Mouse (Mus musculus) adrenal gland, adult 18-20 months (tissue): Measurements from ENCODE around the gene Zfp869. TPM values are rescaled to one million over a fixed set of nuclear protein-coding genes. Genes with fewer than 3 reads are reported as not detected.
"Not testable (repeated sequence)": the region's sequence is repeated elsewhere in the genome, so short reads cannot be mapped to it uniquely, and the experiment has no call there.

Experiments used
- DNase-seq, 2 experiments: peaks; one replicate each; pipeline ENCODE4 v3.0.0; 2021 to 2022; ENCODE audit warnings: low spot score in 2 of 2
- long read RNA-seq, 2 experiments: library from polyadenylated mRNA; stranded (forward); transcript quantifications; one replicate each; pipeline ENCODE4 v2.0.0; 2021
- total RNA-seq, 2 experiments: library from RNA; stranded (reverse); gene quantifications; 1 replicate in 1 of 2; 2 replicates in 1 of 2; pipeline ENCODE4 v1.2.3; 2021

The Zfp869 gene
- 10 to 100 TPM; 20.9 to 26.4 TPM for total RNA-seq
- long read RNA-seq, experiment 1, partial matches to known transcripts = 1 of 20 reads
- long read RNA-seq, experiment 1, other reads (novel, unspliced or antisense) = 19 of 20 reads
- long read RNA-seq, experiment 2, partial matches to known transcripts = 0 of 55 reads
- long read RNA-seq, experiment 2, other reads (novel, unspliced or antisense) = 55 of 55 reads

DNA sequence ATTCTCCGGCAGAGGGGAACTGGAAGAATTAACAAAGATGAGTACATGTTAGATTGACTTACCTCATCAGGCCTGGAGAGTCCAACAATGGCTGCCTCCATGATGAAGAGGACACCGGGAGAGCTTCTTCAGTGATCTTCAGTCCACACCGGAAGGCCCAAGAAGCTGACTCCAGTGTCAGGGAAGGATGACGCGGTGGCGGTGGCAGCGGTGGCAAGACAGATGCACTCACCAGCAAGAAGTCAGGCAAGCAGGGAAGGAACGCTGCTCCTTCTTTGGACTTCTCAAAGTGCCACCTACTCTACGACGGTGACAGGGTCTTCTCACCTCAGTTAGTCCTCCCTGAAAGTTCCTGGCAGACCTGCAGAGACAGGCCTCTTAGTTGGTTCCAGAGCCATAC, at the start of gene Zfp869:
Zfp869 (minus strand) TSS at position 101 of the 400 bp plus-strand sequence.
- not testable (repeated sequence) for DNase-seq

DNA sequence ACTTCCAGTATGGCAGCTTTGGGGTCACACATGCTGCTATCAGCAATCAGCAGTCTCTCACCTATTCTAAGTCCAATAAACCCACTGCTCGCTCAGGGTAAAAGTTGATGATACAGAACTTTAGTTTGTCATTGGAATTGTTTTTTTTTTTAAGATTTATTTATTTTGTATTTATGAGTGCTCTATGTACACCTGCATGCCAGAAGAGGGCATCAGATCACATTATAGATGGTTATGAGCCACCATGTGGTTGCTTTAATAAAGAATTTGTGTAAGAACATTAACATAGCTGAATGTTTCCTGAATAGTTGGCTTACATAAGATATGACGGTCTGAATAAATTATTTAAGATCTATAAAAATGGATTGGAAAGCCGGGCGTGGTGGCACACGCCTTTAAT, 47.8 kb upstream of the Zfp869 start:
- DNase-seq = no peak

DNA sequence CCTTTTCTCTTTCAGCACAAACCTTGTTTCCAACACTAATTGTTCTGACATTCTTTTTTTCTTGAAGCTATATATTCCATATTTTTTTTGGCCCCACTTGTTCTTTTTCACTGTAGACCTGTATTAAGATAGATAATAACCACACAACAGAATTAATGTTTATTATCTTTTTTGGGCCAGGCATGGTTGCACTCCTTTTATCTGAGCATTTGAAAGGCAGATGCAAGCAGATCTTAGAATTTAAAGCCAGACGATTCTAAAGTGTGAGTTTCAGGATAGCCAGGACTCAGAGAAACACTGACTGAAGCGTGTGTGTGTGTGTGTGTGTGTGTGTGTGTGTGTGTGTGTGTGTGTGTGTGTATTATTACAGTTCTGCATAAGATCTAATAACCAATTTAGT, 41.9 kb upstream of the Zfp869 start:
- DNase-seq = no peak

DNA sequence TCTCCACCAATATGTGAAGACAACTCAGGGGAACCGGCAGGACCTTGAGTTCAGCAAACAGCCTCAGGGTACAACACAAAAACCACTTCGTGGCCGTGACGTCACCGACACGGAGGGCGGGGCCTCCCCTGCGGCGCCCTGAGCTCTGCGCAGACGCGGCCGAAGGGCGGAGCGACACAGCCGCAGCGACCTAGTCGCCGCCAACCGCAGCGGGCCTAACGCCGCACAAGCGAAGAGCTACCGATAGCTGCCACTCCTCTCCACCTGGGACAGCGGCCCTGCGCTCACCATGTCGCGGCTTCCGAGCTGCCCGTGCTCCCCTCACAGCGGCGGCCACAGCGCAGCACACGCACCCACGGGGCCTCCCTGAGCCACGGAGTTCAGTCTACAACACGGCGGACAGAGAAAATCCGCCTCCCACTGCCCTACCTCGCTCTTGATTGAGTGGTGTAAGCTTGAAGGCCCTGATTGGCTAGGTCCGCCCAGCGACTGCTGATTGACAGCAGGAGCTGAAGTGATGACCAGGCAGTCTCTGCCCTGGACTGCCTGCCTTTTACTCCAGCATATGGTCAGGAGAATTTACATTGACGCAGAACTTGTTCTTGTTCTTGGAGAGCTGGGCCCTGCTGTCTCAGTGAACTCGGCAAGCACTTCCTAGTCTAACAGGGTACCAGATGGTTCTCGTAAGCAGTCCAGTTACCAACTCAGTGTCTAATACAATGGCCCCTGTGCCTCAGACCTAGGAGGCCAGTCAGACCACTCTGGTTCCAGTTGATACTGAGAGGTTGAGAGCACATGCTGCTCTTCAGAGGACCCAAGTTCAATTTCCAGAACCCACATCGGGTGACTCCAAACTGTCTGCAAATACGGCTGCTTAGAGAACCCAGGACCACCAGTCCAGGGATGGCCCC, 39.3 kb upstream of the Zfp869 start, which contains the start of gene Zfp963:
Zfp963 (minus strand) TSS at position 427 of the 911 bp plus-strand sequence.
- peak; percentile 96 to 98 for DNase-seq

DNA sequence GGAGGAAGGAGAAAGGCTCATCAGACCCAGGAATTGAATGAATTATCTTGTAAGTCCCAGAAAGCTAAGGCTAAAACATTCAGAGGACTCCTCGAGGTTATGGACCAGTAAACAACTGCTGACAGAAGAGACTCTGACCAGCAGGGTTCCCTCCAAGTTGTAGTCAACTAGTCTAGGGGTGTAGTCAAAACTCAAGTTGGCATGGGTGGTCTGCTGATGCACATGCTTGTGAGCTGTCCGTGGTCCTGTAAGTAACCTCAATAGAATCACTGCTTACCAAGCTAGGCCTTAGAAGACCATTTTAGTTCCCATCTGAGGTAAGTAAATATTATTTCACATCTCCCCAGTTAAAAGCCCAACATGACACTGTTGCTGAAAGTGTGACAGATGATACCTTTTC, 30.7 kb upstream of the Zfp869 start:
- no peak for DNase-seq

DNA sequence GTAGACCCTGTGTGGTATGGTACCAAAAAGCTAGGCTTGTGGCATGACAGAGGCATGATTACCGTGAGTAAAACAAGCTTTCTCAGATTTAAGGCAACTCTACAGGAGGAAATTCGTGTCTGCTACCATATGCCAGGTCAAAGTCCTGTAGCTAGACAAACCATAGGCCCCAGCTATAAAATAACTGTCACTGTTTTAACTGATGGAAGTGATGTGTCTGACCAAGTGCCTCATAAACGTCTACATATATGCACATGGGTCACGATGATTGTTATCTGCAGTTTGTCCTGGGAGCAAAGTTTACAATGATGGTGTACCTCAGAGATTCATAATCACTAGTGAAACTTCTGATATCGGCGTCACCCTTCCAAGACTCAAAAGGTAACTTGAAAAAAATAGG, 30.2 kb upstream of the Zfp869 start:
- DNase-seq = no peak

DNA sequence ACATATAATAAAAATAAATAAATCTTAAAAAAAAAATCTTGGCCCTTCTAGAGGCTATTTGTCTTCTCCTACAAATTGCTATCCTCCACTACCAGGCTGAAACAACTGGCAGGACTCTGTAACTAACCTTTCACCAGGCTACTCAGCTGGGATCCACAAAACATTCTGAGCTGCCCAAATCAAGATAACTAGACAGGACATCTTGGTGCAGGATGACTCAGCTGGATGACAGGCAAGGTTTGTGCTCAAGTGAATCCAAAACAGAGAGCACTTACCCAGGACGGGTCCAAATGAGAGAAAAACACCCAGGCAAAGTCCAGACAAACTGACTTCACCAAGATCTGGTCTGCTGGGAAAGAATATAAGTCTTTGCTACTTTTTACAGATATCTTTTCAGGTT, 25.0 kb upstream of the Zfp869 start:
- no peak for DNase-seq

DNA sequence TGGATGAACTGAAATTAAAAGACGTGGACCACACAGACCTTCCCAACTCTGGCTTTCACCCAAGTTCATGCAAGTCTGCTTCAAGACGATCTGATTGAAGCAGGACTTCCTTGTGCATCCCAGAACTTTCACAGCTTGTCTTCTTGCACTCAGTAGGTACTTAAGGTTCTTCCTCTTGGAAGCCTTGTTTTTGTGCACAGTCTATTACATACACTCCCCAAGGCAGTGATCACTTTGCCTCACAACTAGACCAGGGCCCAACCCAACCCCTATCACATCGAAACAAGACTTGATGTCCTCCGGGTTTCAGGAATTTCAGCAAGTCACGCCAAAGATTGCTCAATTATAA, 6.7 kb upstream of the Zfp869 start:
- DNase-seq = no peak

DNA sequence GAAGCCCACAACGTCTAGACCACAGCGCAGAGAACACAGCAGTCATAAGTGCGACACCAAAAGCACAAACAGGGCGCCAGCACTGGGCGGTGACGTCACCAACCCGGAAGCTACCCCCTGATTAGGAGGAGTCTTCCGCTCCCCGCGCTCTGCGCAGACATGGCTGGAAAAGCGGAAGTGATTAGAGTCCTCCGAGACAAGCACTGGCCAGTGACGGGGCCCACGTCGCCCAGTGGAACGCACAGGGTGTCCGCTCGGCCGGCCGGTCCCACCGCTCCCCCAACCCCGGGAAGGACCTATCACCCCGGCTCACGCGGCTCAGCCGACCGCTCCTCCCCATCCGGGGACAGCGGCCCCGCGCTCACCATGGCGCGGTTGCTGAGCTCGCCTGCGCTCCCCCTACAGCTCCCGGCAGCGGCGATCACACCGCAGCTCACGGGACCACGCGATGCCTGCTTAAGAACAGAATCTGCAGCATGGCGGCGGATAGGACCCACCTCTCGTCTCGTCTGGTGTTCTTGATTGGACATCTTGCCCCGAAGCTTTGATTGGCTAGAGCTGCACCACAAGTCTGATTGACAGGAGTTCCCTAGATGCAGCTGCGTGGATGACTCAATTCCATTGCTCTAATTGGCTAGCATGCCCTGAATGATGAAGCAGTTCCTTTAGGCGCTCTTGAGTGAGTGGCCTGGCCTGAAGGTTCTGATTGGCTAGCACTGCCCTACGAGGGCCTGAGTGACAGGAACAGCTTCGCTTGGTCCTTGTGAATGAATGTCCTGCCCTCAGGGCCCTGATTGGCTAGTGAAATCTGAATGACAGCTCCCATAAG, 6.1 kb upstream of the Zfp869 start:
- DNase-seq = peak; percentile 86 to 87

DNA sequence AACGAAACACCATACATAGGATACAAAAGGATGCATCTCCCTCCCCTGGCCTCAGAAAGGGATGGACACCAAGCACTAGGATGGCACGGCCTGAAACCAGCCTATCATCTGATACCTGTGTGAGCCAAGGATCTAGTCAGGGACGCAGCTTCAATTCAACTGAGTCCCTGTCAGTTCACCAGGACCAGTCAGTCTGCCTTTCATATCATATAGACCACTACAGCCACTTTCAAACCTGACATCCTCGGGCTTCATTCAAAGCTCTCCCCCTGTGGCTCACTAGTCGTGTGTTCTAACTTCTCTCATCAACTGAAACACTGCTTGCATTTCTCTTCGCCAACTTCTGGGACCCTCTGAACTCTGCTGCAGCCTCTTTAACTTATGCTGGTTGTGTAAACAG, 4.8 kb upstream of the Zfp869 start:
- no peak for DNase-seq

DNA sequence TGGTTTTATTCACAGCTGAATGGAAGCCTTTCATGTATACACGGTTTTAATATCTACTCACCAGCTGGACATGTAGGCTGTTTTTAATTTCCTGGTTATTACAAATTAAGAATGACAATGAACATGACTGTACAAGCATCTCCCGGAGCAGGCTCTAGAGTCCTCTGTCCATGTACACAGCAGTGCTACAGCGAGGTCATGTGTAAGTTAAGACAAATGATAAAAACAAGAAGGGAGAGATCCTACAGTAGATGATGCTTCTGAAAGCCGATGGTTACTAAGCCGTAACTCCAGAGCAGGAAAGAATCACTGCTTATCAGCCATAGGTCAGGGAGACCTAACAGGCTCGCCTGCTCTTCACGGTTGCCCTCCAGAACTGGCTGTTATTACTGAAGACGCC, 3.0 kb upstream of the Zfp869 start:
- DNase-seq = no peak

DNA sequence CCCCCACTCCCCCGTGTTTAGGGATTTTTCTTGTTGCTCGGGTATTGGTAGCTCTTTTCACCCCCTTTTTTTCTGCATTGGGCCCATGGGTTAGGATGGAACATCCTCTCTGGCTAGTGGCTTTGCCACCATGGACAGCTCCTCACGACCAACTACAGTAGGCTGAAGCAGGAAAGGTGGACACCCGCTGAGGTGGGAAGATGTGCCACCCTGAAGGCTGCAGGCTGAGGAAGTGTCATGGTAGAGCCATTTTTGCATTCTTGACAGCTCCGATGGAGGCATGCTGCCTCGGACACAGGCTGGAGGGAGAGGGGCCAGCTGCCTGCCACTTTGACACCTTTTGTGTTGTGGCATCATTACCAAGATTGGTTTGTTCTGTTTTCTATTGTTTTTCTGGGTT, 8.7 kb downstream of the Zfp869 start:
- DNase-seq = no peak

DNA sequence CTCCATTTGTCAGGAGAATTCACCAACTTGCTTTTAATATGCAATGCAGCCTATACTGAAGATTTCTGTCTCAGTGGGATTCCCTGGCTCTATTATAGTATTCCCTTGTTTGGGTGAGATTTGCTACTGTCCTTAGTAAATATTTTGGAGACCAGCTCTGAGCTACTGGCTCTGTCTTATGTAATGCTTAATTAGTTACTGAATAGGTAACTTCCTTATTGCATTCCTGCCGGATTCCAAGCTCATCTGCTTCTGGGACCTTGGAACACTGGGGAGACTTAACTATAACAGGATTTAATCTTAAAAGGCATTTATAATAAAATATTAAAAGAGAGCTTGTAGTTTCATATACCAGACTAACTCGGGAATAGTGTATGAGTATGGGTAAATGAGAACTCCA, 45.5 kb downstream of the Zfp869 start:
- DNase-seq = not testable (repeated sequence)

DNA sequence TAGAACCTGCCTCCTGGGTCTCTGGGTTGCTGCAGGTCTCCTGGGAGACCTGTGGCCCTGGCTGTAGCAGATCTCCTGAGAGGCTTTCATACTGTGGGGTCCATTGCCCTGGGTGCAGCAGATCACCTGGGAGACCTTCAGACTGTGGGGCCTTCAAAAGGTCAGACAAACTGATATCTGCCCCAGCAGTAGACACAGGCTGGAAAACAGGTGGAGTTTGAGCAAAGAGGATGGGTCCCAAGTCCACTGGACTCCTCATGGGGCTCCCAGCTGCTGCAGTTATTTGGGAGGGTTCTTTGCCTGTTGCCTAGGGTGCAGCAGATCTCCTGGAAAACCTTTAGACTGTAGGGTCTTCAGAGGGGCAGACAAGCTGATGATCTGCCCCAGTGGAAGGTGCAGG, 49.2 kb downstream of the Zfp869 start:
- DNase-seq = no peak

Other genes starting within 250 kb of the Zfp869 start
- gene Gm7697, start 187.7 kb downstream of the Zfp869 start, total RNA-seq = not detected
- gene Zfp868, start 85.2 kb downstream of the Zfp869 start, total RNA-seq = 10 to 100 TPM; 11.1 to 13.3 TPM
- gene Zfp964, start 56.2 kb downstream of the Zfp869 start, total RNA-seq = 1 to 10 TPM; 2.7 to 3.0 TPM
- gene Zfp963, start 39.2 kb upstream of the Zfp869 start, total RNA-seq = 1 to 10 TPM; 3.5 to 4.6 TPM
- under 1 TPM in 1 of 2 experiments, not detected in 1; 0.64 TPM for gene Gm20422, start 64.2 kb upstream of the Zfp869 start, total RNA-seq
- gene Atp13a1, start 80.4 kb upstream of the Zfp869 start, total RNA-seq = 10 to 100 TPM; 34.0 to 42.8 TPM
- gene Zfp866, start 80.5 kb upstream of the Zfp869 start, total RNA-seq = 10 to 100 TPM; 20.1 to 24.1 TPM
- gene Gmip, start 98.0 kb upstream of the Zfp869 start, total RNA-seq = 10 to 100 TPM in 1 of 2 experiments, 1 to 10 TPM in 1; 8.3 to 10.6 TPM
- 1 to 10 TPM; 1.8 to 2.0 TPM for gene Lpar2, start 111.7 kb upstream of the Zfp869 start, total RNA-seq
- 1 to 10 TPM; 1.2 to 1.3 TPM for gene Pbx4, start 121.8 kb upstream of the Zfp869 start, total RNA-seq
- gene Cilp2, start 177.0 kb upstream of the Zfp869 start, total RNA-seq = under 1 TPM; 0.06 to 0.10 TPM
- gene Tssk6, start 191.5 kb upstream of the Zfp869 start, total RNA-seq = under 1 TPM; 0.51 to 0.60 TPM
- gene Ndufa13, start 191.8 kb upstream of the Zfp869 start, total RNA-seq = 100 to 1,000 TPM; 176 to 210 TPM
- 1 to 10 TPM; 2.2 to 3.1 TPM for gene Yjefn3, start 192.0 kb upstream of the Zfp869 start, total RNA-seq